Mouse (Mus musculus): ENCODE data around the gene Dok3.

DNA sequence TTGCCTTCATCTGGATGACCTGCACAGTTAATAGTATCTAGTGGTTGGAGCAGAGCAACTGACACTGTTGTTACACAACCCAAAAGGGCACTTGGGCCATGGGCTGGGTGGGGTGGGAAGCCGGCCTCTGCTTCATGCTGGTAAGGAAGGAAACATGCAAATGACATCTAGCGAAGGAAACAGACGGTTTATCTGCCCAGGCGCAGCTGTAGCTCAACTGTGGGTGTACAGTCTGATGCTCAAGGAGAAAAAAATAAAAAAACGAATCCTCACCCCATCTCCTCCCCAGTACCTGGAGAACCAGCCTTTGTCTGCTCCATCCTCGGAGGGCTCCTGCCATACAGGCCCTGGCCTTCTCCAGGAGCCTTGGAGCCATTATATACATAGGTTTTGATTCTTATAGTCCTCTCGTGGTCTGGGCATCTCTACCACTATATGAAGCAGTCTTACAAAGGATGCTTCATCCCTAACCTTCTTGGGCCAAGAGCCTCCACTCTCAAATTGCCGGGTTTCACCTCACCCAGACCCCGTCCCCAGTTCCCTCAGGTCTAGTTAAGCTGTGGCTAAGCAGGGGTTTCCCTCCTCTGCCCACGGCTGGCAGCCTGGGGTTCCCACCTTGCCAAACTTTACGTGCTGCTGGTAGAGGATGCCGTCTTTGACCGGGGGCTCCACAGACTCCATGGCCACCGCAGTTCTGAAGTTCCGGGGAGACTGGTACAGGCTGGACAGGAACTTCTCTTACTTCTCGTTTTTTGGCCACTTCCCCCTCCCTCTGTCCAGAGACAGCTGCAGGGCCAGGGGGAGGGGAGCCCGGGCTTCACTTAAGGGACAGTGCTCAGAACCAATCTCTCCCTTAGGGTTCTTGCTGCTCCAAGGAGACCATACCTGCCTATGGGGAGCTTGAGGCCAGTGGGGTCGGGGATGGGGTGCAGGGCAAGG is 993 bp downstream of the Dok3 start:
- TF ChIP-seq EP300 (IDR thresholded peaks at IDR 0.05), result no peak
- TF ChIP-seq CTCF (IDR thresholded peaks at IDR 0.05), result no peak

Measured in lung, postnatal 0 days (tissue).